Mouse (Mus musculus) intestine, embryonic 14.5 days (tissue): ENCODE data around the gene Slc17a2. TPM values are rescaled to one million over a fixed set of nuclear protein-coding genes. Genes with fewer than 3 reads are reported as not detected.
A peak's percentile ranks its signal among the peaks of the same experiment; 100 is the strongest.

Experiments used
- ATAC-seq: fragments of 200-750 bp; cut with Nextera tagmentation; replicated peaks from 2 replicates; pipeline ENCODE4 v1.8.0; 2017; ENCODE audit warnings: low read depth, moderate number of reproducible peaks, moderate TSS enrichment, moderate library complexity; ENCODE audit not compliant: low FRiP score, low TSS enrichment
- DNase-seq: peaks from one replicate; pipeline ENCODE4 v3.0.0-alpha.2; 2018; ENCODE audit warnings: low spot score
- H3K27ac ChIP-seq: fragments of 300-500 bp; sonication (generic); 2 replicates; pipeline ENCODE4 v1.5.1; 2014; ENCODE audit warnings: low read depth, mild to moderate bottlenecking, control low read depth
- H3K27me3 ChIP-seq: fragments of 300-500 bp; sonication (generic); replicated peaks from 2 replicates; pipeline ENCODE4 v1.6.1; 2014; ENCODE audit warnings: low read length, control low read depth; ENCODE audit not compliant: control insufficient read depth, insufficient read depth
- H3K36me3 ChIP-seq: fragments of 300-500 bp; sonication (generic); 2 replicates; pipeline ENCODE4 v1.6.1; 2014; ENCODE audit warnings: low read length, control low read depth; ENCODE audit not compliant: control insufficient read depth, insufficient read depth
- H3K4me1 ChIP-seq: fragments of 300-500 bp; sonication (generic); replicated peaks from 2 replicates; pipeline ENCODE4 v1.6.1; 2014; ENCODE audit warnings: low read length, control low read depth, mixed read lengths; ENCODE audit not compliant: control insufficient read depth, insufficient read depth
- H3K4me2 ChIP-seq: fragments of 300-500 bp; sonication (generic); 2 replicates; pipeline ENCODE4 v1.6.1; 2014; ENCODE audit warnings: low read length
- H3K4me3 ChIP-seq: fragments of 300-500 bp; sonication (generic); 2 replicates; pipeline ENCODE4 v1.5.1; 2014; ENCODE audit warnings: low read depth, low read length, control low read depth, mixed read lengths
- H3K9ac ChIP-seq: fragments of 300-500 bp; sonication (generic); 2 replicates; pipeline ENCODE4 v1.6.1; 2014; ENCODE audit warnings: mild to moderate bottlenecking, low read length
- H3K9me3 ChIP-seq: fragments of 300-500 bp; sonication (generic); 2 replicates; pipeline ENCODE4 v1.6.1; 2016; ENCODE audit warnings: low read length, control low read depth; ENCODE audit not compliant: control insufficient read depth
- WGBS: fragments of 180-500 bp; shearing (Covaris S2); extraction: QIAGEN DNeasy Blood & Tissue Kit; methylation state at CpG from one replicate; pipeline ENCODE4 v1.1.7; 2014; 5-methylcytosine and 5-hydroxymethylcytosine counted together
- polyA plus RNA-seq: library from polyadenylated mRNA; unstranded; fragments of >200 nt; fragmentation: Nextera tagmentation; extraction: Ambion mirVana; gene quantifications from 2 replicates; pipeline ENCODE4 v1.2.1, GENCODE M21; 2014

Gene Slc17a2
- 0.05 TPM in 1 of 2 replicates, not detected in the other for polyA plus RNA-seq

DNA sequence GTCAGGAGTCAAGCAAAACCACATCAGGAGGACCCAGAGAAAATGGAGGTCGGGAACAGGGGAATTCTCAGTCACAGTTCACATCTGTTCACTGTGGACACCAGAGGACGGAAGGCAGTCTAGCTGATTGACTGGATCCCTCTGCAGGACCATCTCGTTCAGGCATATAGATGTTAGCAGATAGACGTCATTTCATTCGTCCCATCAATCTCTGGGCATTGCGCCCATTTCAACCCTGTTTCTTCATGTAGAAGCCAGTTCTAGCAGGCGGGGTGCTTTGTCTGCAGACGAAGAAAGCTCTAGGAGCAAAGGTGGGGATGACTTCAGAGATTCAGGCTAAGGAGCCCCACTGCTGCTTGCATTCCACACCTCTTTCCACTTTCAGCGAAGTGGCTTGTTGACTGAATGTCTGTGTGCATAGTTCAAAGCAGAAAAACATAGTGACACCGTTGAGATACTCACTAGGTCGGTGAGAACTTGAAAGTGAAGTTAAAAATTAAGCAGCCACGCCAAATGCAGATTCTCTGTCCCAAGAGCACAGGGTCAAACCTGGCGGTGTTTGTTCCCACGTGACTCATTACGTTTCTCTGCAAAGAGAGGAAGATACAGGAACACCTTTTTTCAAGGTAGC is at the start of gene Slc17a2:
Gene Slc17a2, plus strand, starts transcription at position 572 of the 631 bp plus-strand sequence.
- no peak for ATAC-seq
- Histone ChIP-seq H3K4me1 (no peaks in the 10 kb centered on the region), H3K27ac (no peak within 1 kb of the TSS), H3K27me3 (no peaks in the 10 kb centered on the region), H3K36me3 (no peaks in the 10 kb centered on the region), H3K9ac (no peak within 1 kb of the TSS), H3K9me3 (no peaks in the 10 kb centered on the region), H3K4me3 (no peak within 1 kb of the TSS), H3K4me2 (no peak within 1 kb of the TSS)
- DNase-seq: no peak
- 74% methylated on average over 15 of the region's 15 CpGs for WGBS

DNA sequence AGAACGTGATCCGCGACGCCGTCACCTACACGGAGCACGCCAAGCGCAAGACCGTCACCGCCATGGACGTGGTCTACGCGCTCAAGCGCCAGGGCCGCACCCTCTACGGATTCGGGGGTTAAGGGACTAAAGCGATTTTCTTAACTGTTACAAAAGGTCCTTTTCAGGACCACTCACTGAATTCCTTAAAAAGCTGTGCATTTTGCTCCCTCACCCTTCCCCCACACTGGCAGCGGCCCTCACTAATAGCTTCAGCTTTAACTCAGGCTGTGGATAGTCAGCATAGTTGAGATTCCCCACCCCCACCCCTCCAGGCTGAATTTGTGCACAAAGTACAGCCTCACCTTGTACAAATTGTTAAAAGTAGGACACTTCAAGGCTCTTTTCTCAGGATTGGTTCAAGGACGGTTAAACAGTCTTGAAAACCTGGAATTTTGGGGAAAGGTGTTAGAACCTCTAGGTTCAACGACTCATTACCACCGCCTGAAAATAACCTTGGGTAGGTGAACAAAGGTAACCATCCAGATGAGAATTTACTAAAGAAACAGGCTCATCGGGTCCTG is 49.5 kb upstream of the Slc17a2 start:
- no peaks in the 10 kb centered on the region for H3K27me3 ChIP-seq
- peak overlapping the region; percentile 49 for H3K9ac ChIP-seq
- ATAC-seq (peak; percentile 17), DNase-seq (peak; percentile 84)
- H3K4me2 ChIP-seq: peak overlapping the region; percentile 63
- peaks cover 9% of the 10 kb centered on the region for H3K4me1 ChIP-seq
- H3K36me3 ChIP-seq: no peaks in the 10 kb centered on the region
- peak overlapping the region; percentile 85 for H3K27ac ChIP-seq
- under 1% methylated on average over 15 of the region's 23 CpGs for WGBS
- H3K4me3 ChIP-seq: peak overlapping the region; percentile 39
- H3K9me3 ChIP-seq: no peaks in the 10 kb centered on the region

DNA sequence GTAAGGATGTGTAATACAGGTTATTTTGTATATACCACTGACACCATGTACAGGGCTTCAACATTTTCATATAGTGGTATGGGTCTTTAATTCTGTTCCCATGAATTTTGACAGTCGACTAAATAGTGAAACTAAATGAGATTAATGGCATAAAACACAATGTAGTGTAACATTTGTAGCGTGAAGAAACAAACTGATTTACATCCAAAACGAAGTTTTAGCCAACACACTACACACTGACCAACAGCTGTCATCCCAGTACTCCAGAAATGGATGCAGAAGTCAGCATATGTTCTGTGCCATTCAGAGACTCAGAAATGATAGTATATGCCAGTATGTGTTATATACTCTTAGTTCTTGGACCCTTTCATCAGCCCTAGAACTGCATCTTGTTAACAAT is 48.9 kb upstream of the Slc17a2 start:
- ATAC-seq (no peak), DNase-seq (no peak)
- Histone ChIP-seq H3K9me3 (no peaks in the 10 kb centered on the region), H3K4me3 (no peak overlapping the region), H3K36me3 (no peaks in the 10 kb centered on the region), H3K27ac (peak overlapping the region; percentile 9; the same call in 1 of the 2 replicates), H3K27me3 (no peaks in the 10 kb centered on the region), H3K4me2 (peak overlapping the region; percentile 63), H3K4me1 (peaks cover 9% of the 10 kb centered on the region), H3K9ac (peak overlapping the region; percentile 49; the same call in 1 of the 2 replicates)
- 42% methylated on average over 3 of the region's 3 CpGs for WGBS

DNA sequence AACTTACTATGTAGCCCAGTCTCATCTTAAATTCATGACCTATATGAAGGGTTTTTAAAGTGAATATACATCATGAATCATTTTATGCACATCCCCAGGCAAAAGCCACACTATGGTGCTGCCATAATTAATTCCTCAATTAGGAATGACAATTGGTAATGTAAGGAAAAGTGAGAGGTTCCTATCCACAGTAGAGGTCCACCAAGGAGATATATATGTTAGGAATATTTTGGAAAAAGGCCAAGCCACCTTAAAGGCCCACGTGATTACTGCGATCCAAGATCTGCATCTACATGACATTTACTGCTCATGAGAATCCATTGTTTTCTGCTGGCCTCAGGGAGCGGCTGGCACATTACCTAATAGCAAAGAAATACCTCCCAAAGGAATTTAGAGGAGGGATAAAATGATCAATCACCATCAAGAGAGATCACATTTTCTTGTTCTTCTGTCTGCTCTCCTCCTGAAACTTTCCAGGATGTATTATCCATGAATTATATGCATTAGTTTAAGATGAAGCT is 47.5 kb upstream of the Slc17a2 start:
- Histone ChIP-seq H3K36me3 (no peaks in the 10 kb centered on the region), H3K9ac (no peak overlapping the region), H3K27me3 (no peaks in the 10 kb centered on the region), H3K27ac (no peak overlapping the region), H3K4me3 (no peak overlapping the region), H3K4me2 (peak overlapping the region; percentile 91; the same call in 1 of the 2 replicates), H3K9me3 (no peaks in the 10 kb centered on the region), H3K4me1 (peaks cover 15% of the 10 kb centered on the region)
- WGBS: 77% methylated on average over 3 of the region's 3 CpGs
- no peak for ATAC-seq
- DNase-seq: no peak

DNA sequence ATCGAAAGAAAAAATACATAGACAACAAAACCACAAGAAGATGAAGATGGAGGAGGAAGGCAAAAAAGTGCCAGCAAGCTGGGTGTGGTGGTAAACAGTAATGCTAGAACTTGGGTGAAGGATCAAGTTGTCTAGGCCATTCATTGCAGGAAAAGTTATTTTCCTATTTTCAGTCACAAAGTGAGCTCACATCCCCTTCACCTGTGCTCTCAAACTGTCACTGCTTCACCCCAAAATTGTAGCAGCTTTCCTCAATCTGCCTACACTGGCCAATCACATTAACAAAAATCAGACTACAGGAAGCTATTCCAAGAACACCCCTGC is 46.9 kb upstream of the Slc17a2 start:
- Histone ChIP-seq H3K4me2 (peak overlapping the region; percentile 91), H3K4me3 (peak overlapping the region; percentile 57), H3K4me1 (peaks cover 17% of the 10 kb centered on the region), H3K9me3 (no peaks in the 10 kb centered on the region), H3K27me3 (no peaks in the 10 kb centered on the region), H3K9ac (peak overlapping the region; percentile 74), H3K27ac (peak overlapping the region; percentile 98), H3K36me3 (no peaks in the 10 kb centered on the region)
- WGBS: 63% methylated on average over 1 of the region's 1 CpGs
- ATAC-seq (no peak), DNase-seq (no peak)

DNA sequence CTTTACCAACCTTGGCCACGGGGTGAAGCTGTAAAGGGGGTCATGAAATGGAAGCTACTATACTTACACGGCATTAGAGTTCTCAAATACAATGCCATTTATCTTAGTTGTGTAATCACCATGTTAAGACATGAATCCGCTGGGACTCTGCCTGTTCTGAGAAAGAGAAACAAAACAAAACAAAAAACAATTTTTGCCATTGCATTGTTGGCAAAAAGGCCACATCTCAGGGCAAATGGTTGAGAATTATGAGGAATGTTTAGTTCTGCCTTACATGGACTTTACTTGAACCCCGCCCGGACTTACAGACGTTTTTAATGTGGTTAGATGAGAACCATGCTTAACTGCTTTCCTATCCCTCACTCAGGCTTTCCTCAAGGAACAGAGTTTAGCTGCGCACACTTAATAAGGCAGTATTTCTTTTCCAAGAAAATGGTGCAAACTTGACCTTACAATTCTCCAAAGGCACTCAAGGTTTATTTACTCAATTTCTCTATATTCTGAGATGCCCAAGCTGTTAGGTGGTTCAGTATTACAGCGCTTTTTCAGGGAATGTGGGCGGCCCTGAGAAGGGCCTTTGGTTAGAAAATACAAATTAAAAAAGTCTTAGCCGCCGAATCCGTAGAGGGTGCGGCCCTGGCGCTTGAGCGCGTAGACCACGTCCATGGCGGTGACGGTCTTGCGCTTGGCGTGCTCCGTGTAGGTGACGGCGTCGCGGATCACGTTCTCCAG is 46.4 kb upstream of the Slc17a2 start:
- ATAC-seq: peak; percentile 6
- DNase-seq: peak; percentile 68
- Histone ChIP-seq H3K4me3 (peak overlapping the region; percentile 57), H3K27me3 (no peaks in the 10 kb centered on the region), H3K4me2 (peak overlapping the region; percentile 91), H3K4me1 (peaks cover 17% of the 10 kb centered on the region), H3K27ac (peak overlapping the region; percentile 98), H3K9ac (peak overlapping the region; percentile 74), H3K36me3 (no peaks in the 10 kb centered on the region), H3K9me3 (no peaks in the 10 kb centered on the region)
- 2% methylated on average over 20 of the region's 27 CpGs for WGBS

DNA sequence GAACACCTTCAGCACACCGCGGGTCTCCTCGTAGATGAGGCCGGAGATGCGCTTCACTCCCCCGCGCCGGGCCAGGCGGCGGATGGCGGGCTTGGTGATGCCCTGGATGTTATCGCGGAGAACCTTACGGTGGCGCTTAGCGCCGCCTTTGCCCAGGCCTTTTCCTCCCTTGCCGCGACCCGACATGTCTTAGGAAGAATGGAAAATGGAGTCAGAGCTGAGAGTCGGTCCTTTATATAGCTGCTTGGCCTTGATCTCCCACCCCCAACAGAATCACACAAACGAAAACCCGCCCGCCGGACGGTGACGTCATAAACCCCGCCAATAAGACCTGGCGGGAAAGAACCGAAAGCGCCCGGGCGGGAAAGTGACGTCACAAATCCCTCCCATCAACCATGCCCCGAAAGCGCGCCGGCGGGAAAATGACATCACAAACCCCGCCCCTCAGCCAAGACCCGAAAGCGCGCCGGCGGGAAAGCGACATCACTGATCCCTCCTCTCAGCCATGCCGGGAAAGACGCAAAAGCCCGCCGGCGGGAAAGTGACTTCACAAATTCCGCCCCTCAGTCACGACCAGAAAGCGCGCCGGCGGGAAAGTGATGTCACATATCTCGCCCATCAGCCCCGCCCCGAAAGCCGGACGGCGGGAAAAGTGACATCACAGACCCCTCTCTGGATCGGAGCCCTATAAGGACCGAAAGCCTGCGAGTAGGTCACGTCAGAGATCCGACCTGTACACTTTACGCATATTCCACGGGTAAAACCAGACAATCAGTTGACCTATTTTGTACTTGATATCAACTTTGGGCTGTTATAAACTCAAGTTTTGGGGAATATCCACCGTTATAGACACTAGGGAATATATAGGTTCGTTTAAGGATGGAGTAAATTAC is 45.6 kb upstream of the Slc17a2 start, which contains the start of gene Hist1h4a:
Gene Hist1h4a, minus strand, starts transcription at position 259 of the 893 bp plus-strand sequence.
- no peaks in the 10 kb centered on the region for H3K9me3 ChIP-seq
- WGBS: under 1% methylated on average over 61 of the region's 72 CpGs
- H3K36me3 ChIP-seq: no peaks in the 10 kb centered on the region

More for the DNA sequence above, 45.6 kb upstream of the Slc17a2 start, which contains the start of gene Hist1h4a:
- Histone ChIP-seq H3K4me2 (peak within 1 kb of the TSS; percentile 91), H3K9ac (peak within 1 kb of the TSS; percentile 84), H3K27ac (peak within 1 kb of the TSS; percentile 98), H3K4me1 (peaks cover 17% of the 10 kb centered on the region), H3K4me3 (peak within 1 kb of the TSS; percentile 57), H3K27me3 (no peaks in the 10 kb centered on the region)
- DNase-seq (peak; percentile 100), ATAC-seq (peak; percentile 73)
